Mouse (Mus musculus) E14TG2a.4 (cell line): Measurements from ENCODE around the gene Slu7.

Experiments used
- CTCF ChIP-seq: conservative IDR thresholded peaks from 2 replicates; pipeline ENCODE4 v1.5.1; 2014; ENCODE audit warnings: low read length
- NANOG ChIP-seq: IDR thresholded peaks from 2 replicates; pipeline ENCODE4 v1.6.1; 2014; ENCODE audit warnings: borderline replicate concordance, low read length, mixed read lengths
- POU5F1 ChIP-seq: IDR thresholded peaks from 2 replicates; pipeline ENCODE4 v1.6.1; 2014; ENCODE audit warnings: low read length, borderline replicate concordance

- TF ChIP-seq CTCF (no peak), POU5F1 (no peak), NANOG (no peak)
These were observed 38.2 kb upstream of the Slu7 start for GRCm38 (mm10) chr11:43395073-43395948.
